Mouse (Mus musculus): ENCODE results near the gene AI837181.

Gene AI837181

GRCm38 (mm10) chr19:5463212-5463611, 38.3 kb downstream of the AI837181 start:
- in situ Hi-C loops (cut with MboI; ENCODE audit: unreplicated experiment in 2 of 2): no loop called here

- in situ Hi-C loops (cut with MboI; ENCODE audit: unreplicated experiment in 2 of 2): no loop called here
Measured at GRCm38 (mm10) chr19:5463791-5464562, 39.0 kb downstream of the AI837181 start.

GRCm38 (mm10) chr19:5465037-5465436, 40.1 kb downstream of the AI837181 start:
- in situ Hi-C loops (cut with MboI; ENCODE audit: unreplicated experiment in 2 of 2): no loop called here

GRCm38 (mm10) chr19:5466916-5467500, 42.1 kb downstream of the AI837181 start:
- in situ Hi-C loops (cut with MboI; ENCODE audit: unreplicated experiment in 2 of 2): no loop called here

GRCm38 (mm10) chr19:5468374-5468773, 43.4 kb downstream of the AI837181 start, which contains the start of gene Ctsw:
Gene Ctsw, minus strand, starts transcription at chr19:5468507.
- in situ Hi-C loops (cut with MboI; ENCODE audit: unreplicated experiment in 2 of 2): no loop called here

GRCm38 (mm10) chr19:5471846-5472245, 46.9 kb downstream of the AI837181 start:
- in situ Hi-C loops (cut with MboI; ENCODE audit: unreplicated experiment in 2 of 2): loop anchor here in 1 of 2 experiments (10.0 kb wide), 1 partner anchor 93 kb away; the partner anchor contains the start of genes Ap5b1 and Ovol1

GRCm38 (mm10) chr19:5472857-5473256, 47.9 kb downstream of the AI837181 start:
- in situ Hi-C loops (cut with MboI; ENCODE audit: unreplicated experiment in 2 of 2): loop anchor here in 1 of 2 experiments (10.0 kb wide), 1 partner anchor 92 kb away; the partner anchor contains the start of genes Ap5b1 and Ovol1

GRCm38 (mm10) chr19:5473720-5474119, 48.8 kb downstream of the AI837181 start, which contains the start of gene Efemp2:
Gene Efemp2, plus strand, starts transcription at chr19:5473954.
- in situ Hi-C loops (cut with MboI; ENCODE audit: unreplicated experiment in 2 of 2): loop anchor here in 1 of 2 experiments (10.0 kb wide), 1 partner anchor 91 kb away; the partner anchor contains the start of genes Ap5b1 and Ovol1

GRCm38 (mm10) chr19:5474281-5475068, 49.5 kb downstream of the AI837181 start:
- in situ Hi-C loops (cut with MboI; ENCODE audit: unreplicated experiment in 2 of 2): loop anchor here in 1 of 2 experiments (10.0 kb wide), 1 partner anchor 90 kb away; the partner anchor contains the start of genes Ap5b1 and Ovol1

- in situ Hi-C loops (cut with MboI; ENCODE audit: unreplicated experiment in 2 of 2): loop anchor here in 1 of 2 experiments (10.0 kb wide), 1 partner anchor 90 kb away; the partner anchor contains the start of genes Ap5b1 and Ovol1
Measured at GRCm38 (mm10) chr19:5475069-5475714, 50.2 kb downstream of the AI837181 start.

Data from v-Abl transformed pro-B cells (cell line).